Mouse (Mus musculus) hindbrain, embryonic 16.5 days (tissue): ENCODE measurements around the gene Myf5. TPM values are rescaled to one million over a fixed set of nuclear protein-coding genes. Genes with fewer than 3 reads are reported as not detected.

Experiments used
- ATAC-seq: fragments of 200-750 bp; cut with Nextera tagmentation; 2 replicates; pipeline ENCODE4 v1.8.0; 2017; ENCODE audit warnings: moderate TSS enrichment, moderate library complexity
- H3K27ac ChIP-seq: fragments of 300-500 bp; sonication (generic); 2 replicates; pipeline ENCODE4 v1.5.1; 2014; ENCODE audit warnings: low read depth, mild to moderate bottlenecking, control low read depth, low read length, moderate library complexity
- H3K27me3 ChIP-seq: fragments of 300-500 bp; sonication (generic); replicated peaks from 2 replicates; pipeline ENCODE4 v1.6.1; 2014; ENCODE audit warnings: low read length; ENCODE audit not compliant: control insufficient read depth, insufficient read depth
- H3K36me3 ChIP-seq: fragments of 300-500 bp; sonication (generic); 2 replicates; pipeline ENCODE4 v1.6.1; 2014; ENCODE audit warnings: mild to moderate bottlenecking, low read length, moderate library complexity, mixed read lengths; ENCODE audit not compliant: control insufficient read depth, insufficient read depth
- H3K4me1 ChIP-seq: fragments of 300-500 bp; sonication (generic); 2 replicates; pipeline ENCODE4 v1.6.1; 2014; ENCODE audit warnings: low read depth, low read length; ENCODE audit not compliant: control insufficient read depth, insufficient read depth
- H3K4me2 ChIP-seq: fragments of 300-500 bp; sonication (generic); 2 replicates; pipeline ENCODE4 v1.6.1; 2014; ENCODE audit warnings: mild to moderate bottlenecking, low read length, control low read depth, moderate library complexity
- H3K4me3 ChIP-seq: fragments of 300-500 bp; sonication (generic); 2 replicates; pipeline ENCODE4 v1.5.1; 2014; ENCODE audit warnings: mild to moderate bottlenecking, low read length, control low read depth, moderate library complexity
- H3K9ac ChIP-seq: fragments of 300-500 bp; sonication (generic); 2 replicates; pipeline ENCODE4 v1.6.1; 2014; ENCODE audit warnings: low read depth, mild to moderate bottlenecking, control low read depth, low read length, moderate library complexity
- H3K9me3 ChIP-seq: fragments of 300-500 bp; sonication (generic); 2 replicates; pipeline ENCODE4 v1.6.1; 2014; ENCODE audit warnings: mild to moderate bottlenecking, low read length, moderate library complexity; ENCODE audit not compliant: control insufficient read depth
- WGBS: fragments of 180-500 bp; shearing (Covaris S2); extraction: QIAGEN DNeasy Blood & Tissue Kit; methylation state at CpG from one replicate; pipeline ENCODE4 v1.1.7; 2014; 5-methylcytosine and 5-hydroxymethylcytosine counted together
- microRNA-seq: library from miRNA; unstranded; fragments of <30 nt; microRNA quantifications from one replicate; pipeline ENCODE4, GENCODE M21; 2017
- polyA plus RNA-seq: library from polyadenylated mRNA; unstranded; fragments of >200 nt; fragmentation: Nextera tagmentation; extraction: Ambion mirVana; gene quantifications from 2 replicates; pipeline ENCODE4 v1.2.1, GENCODE M21; 2015

Myf5 gene
- polyA plus RNA-seq, 1 experiment from 2014 or later, result not detected

- Histone ChIP-seq H3K4me1 (no peaks in the 10 kb centered on the region), H3K4me3 (no peak overlapping the region), H3K9me3 (no peaks in the 10 kb centered on the region), H3K27me3 (no peaks in the 10 kb centered on the region), H3K27ac (no peak overlapping the region), H3K4me2 (no peak overlapping the region), H3K9ac (no peak overlapping the region), H3K36me3 (no peaks in the 10 kb centered on the region)
- WGBS, result 94% methylated on average over 5 of the region's 5 CpGs
- ATAC-seq, result no peak
Observed at GRCm38 (mm10) chr10:107449496-107450330, 36.2 kb downstream of the Myf5 start.

GRCm38 (mm10) chr10:107442781-107443180, 43.2 kb downstream of the Myf5 start:
- no peak for ATAC-seq

GRCm38 (mm10) chr10:107436967-107437366, 49.0 kb downstream of the Myf5 start:
- no peak for ATAC-seq
- H3K36me3 ChIP-seq, result no peaks in the 10 kb centered on the region
- H3K9ac ChIP-seq, result no peak overlapping the region
- no peaks in the 10 kb centered on the region for H3K4me1 ChIP-seq
- WGBS, result 68% methylated on average over 5 of the region's 5 CpGs
- no peaks in the 10 kb centered on the region for H3K9me3 ChIP-seq
- no peak overlapping the region for H3K4me3 ChIP-seq
- H3K27ac ChIP-seq, result no peak overlapping the region
- no peak overlapping the region for H3K4me2 ChIP-seq
- H3K27me3 ChIP-seq, result no peaks in the 10 kb centered on the region

More at GRCm38 (mm10) chr10:107442781-107443180, 43.2 kb downstream of the Myf5 start:
- Histone ChIP-seq H3K4me3 (no peak overlapping the region), H3K9me3 (no peaks in the 10 kb centered on the region), H3K4me2 (no peak overlapping the region), H3K9ac (no peak overlapping the region), H3K36me3 (no peaks in the 10 kb centered on the region), H3K27me3 (no peaks in the 10 kb centered on the region), H3K27ac (no peak overlapping the region), H3K4me1 (no peaks in the 10 kb centered on the region)
- WGBS, result 15% methylated on average over 4 of the region's 4 CpGs

Small RNAs within 50 kb of the gene (microRNA-seq; reads per million reads assigned to microRNA genes)
- not detected for gene Gm44403

Other genes with a start within 250 kb of the Myf5 start
- 31.6 and 33.6 TPM in 2 replicates for gene Lin7a, start 214.4 kb downstream of the Myf5 start, polyA plus RNA-seq
- gene Myf6, start 8.6 kb upstream of the Myf5 start, polyA plus RNA-seq, result 0.74 TPM in 1 of 2 replicates, not detected in the other
- 0.06 and 0.12 TPM in 2 replicates for gene Ptprq, start 233.9 kb upstream of the Myf5 start, polyA plus RNA-seq